17 mouse cellular contexts compared by ENCODE assay signal in genomic region chr16:34706019-34706418, GRCm38 (mm10). TPM values are rescaled to one million over a fixed set of nuclear protein-coding genes. Genes with fewer than 3 reads are reported as not detected.
DNase-seq lines count a peak whose midpoint lies in the region; ATAC-seq and TF ChIP-seq lines count a peak whose summit lies in the region.
"Had no signal": no experiment of that assay in that cellular context is flagged by ENCODE, and none has a peak within 500 bp of the region (broad histone marks: within the 10 kb centered on the region; RNA-seq: fewer than 3 reads in every experiment).

No protein-coding gene starts in this region.

- H3K36me3 ChIP-seq in embryonic facial prominence, embryonic 15.5 days = peaks cover 12% of the 10 kb centered on the region; the same call in 1 of the 2 replicates

- peak overlapping the region; percentile 59 for H3K27ac ChIP-seq in layer of hippocampus, adult 2 months
- peak overlapping the region; percentile 23; the same call in 1 of the 2 replicates for H3K27ac ChIP-seq in brown adipose tissue, adult 24 weeks (replicated peaks; ENCODE audit: low read depth, low read length)
- peak overlapping the region; percentile 89 for H3K27ac ChIP-seq in embryonic facial prominence, embryonic 15.5 days (replicated peaks)
- H3K27ac ChIP-seq: hindbrain, embryonic 14.5 days; midbrain, embryonic 12.5 days; neural tube, embryonic 13.5 days had no signal

- DNase-seq in layer of hippocampus, adult 2 months (ENCODE audit: low spot score in 2 of 2) = no peak
- DNase-seq in layer of hippocampus, adult 9-10 months (ENCODE audit: low spot score) = no peak
- DNase-seq in lung, postnatal 25 days (ENCODE audit: low spot score) = peak; percentile 17
- no peak for DNase-seq in MN1 (ENCODE audit: low spot score)
- no peak for DNase-seq in yolk sac, embryonic 10.5 days (ENCODE audit: low spot score)
- DNase-seq: cerebellum, postnatal 25 days; kidney, adult 18-20 months; right cerebral cortex, postnatal 25 days had no signal

- no peak overlapping the region for H3K4me3 ChIP-seq in layer of hippocampus, adult 2 months
- no peak overlapping the region for H3K4me3 ChIP-seq in brown adipose tissue, adult 24 weeks (ENCODE audit: insufficient read depth, low read depth, low read length)
- no peak overlapping the region for H3K4me3 ChIP-seq in embryonic facial prominence, embryonic 15.5 days (replicated peaks)
- H3K4me3 ChIP-seq: midbrain, embryonic 12.5 days; neural tube, embryonic 13.5 days had no signal

- H3K9me3 ChIP-seq in embryonic facial prominence, embryonic 15.5 days (replicated peaks) = no peaks in the 10 kb centered on the region
- H3K9me3 ChIP-seq: midbrain, embryonic 12.5 days; neural tube, embryonic 13.5 days had no signal

- no peak overlapping the region for H3K4me2 ChIP-seq in embryonic facial prominence, embryonic 15.5 days (replicated peaks)
- H3K4me2 ChIP-seq: hindbrain, embryonic 14.5 days; liver, embryonic 11.5 days; midbrain, embryonic 12.5 days; neural tube, embryonic 13.5 days had no signal

- ATAC-seq in embryonic facial prominence, embryonic 15.5 days (ENCODE audit: insufficient number of reproducible peaks, low FRiP score, low TSS enrichment, low read depth) = no peak
- ATAC-seq: forebrain, embryonic 16.5 days had no signal

- no peaks in the 10 kb centered on the region for H3K4me1 ChIP-seq in brown adipose tissue, adult 24 weeks (ENCODE audit: control insufficient read depth, insufficient read depth, insufficient read length, low read length)
- H3K4me1 ChIP-seq in embryonic facial prominence, embryonic 15.5 days = 0 out of 2 replicates have a peak, but pooled peaks cover 6% of the 10 kb centered on the region
- H3K4me1 ChIP-seq: midbrain, embryonic 12.5 days; neural tube, embryonic 13.5 days had no signal

- no peak overlapping the region for H3K9ac ChIP-seq in embryonic facial prominence, embryonic 15.5 days
- H3K9ac ChIP-seq: hindbrain, embryonic 14.5 days; midbrain, embryonic 12.5 days; neural tube, embryonic 13.5 days had no signal

- WGBS in embryonic facial prominence, embryonic 15.5 days = 40% methylated on average over 2 of the region's 2 CpGs

- no peak for TF ChIP-seq CTCF in layer of hippocampus, adult 2 months (conservative IDR thresholded peaks at IDR 0.05)

- H3K27me3 ChIP-seq in embryonic facial prominence, embryonic 15.5 days = no peaks in the 10 kb centered on the region
- H3K27me3 ChIP-seq: midbrain, embryonic 12.5 days; neural tube, embryonic 13.5 days had no signal

RNA-seq across cellular contexts. Expression of gene Ccdc14, which starts 15.6 kb away (rescaled TPM):
- total RNA-seq in layer of hippocampus, adult 2 months (2021) = 1 to 10 TPM; 2.8 to 3.2 TPM
- 0.36 and 0.46 TPM in 2 replicates for polyA plus RNA-seq in brown adipose tissue, adult 24 weeks (2012; ENCODE audit: insufficient read depth, insufficient read length, missing spikeins)
- polyA plus RNA-seq in embryonic facial prominence, embryonic 15.5 days (2015; fragmentation: Nextera tagmentation; extraction: Ambion mirVana) = 5.7 and 6.2 TPM in 2 replicates

RNA-seq across cellular contexts. Expression of gene Mylk, which starts 39.0 kb away (rescaled TPM):
- 10 to 100 TPM; 13.1 to 14.2 TPM for total RNA-seq in layer of hippocampus, adult 2 months (2021)
- 25.5 and 26.4 TPM in 2 replicates for polyA plus RNA-seq in brown adipose tissue, adult 24 weeks (2012; ENCODE audit: insufficient read depth, insufficient read length, missing spikeins)
- 25.0 and 28.1 TPM in 2 replicates for polyA plus RNA-seq in embryonic facial prominence, embryonic 15.5 days (2015; fragmentation: Nextera tagmentation; extraction: Ambion mirVana)

RNA-seq across cellular contexts. Expression of gene Ropn1, which starts 56.3 kb away (rescaled TPM):
- total RNA-seq in layer of hippocampus, adult 2 months (2021) = not detected
- not detected in 2 replicates for polyA plus RNA-seq in brown adipose tissue, adult 24 weeks (2012; ENCODE audit: insufficient read depth, insufficient read length, missing spikeins)
- polyA plus RNA-seq in embryonic facial prominence, embryonic 15.5 days (2015; fragmentation: Nextera tagmentation; extraction: Ambion mirVana) = not detected in 2 replicates
- total RNA-seq: granulocyte monocyte progenitor cell, adult 5-6 weeks; layer of hippocampus, postnatal 14 days had no signal
- polyA plus RNA-seq: forebrain, embryonic 16.5 days; liver, embryonic 11.5 days; midbrain, embryonic 12.5 days; neural tube, embryonic 13.5 days had no signal

Comparison
In these comparisons a context has a peak if more than half of its experiments do, and no peak if none do; other contexts are left out.
1. H3K27ac ChIP-seq: peak in every context shown above with its lines; median percentile 89 in embryonic facial prominence, embryonic 15.5 days; 59 in layer of hippocampus, adult 2 months; 23 in brown adipose tissue, adult 24 weeks.